Mouse (Mus musculus): ENCODE measurements at regions not wholly inside any gene's neighbourhood (a gene's known extent, or its start where the extent isn't known, plus 50 kb on each side); places are given as distances from the start of the nearest gene placed in this dataset.
A peak's percentile ranks its signal among the peaks of the same experiment; 100 is the strongest.

DNA sequence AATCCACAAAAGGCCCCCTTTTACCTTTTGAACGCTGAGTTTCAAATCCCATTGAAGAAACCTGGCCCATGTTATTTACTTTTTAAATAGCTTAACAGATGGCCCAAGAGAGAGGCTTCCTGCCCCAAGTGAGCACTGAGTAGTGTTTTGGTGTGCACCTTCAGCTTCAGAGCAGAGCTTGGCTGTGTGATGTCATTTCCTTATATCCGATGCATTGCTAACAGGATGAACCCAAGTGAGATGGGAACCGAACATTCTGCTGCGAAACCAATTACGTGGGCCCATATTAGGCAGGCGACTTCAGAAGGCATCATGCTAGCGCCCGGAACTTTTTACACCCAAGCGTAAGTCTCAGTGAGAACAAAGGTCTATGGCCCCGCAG, 373.2 kb downstream of the Cog6 start:
- no peak for DNase-seq (ENCODE audit: low read depth, low spot score)

DNA sequence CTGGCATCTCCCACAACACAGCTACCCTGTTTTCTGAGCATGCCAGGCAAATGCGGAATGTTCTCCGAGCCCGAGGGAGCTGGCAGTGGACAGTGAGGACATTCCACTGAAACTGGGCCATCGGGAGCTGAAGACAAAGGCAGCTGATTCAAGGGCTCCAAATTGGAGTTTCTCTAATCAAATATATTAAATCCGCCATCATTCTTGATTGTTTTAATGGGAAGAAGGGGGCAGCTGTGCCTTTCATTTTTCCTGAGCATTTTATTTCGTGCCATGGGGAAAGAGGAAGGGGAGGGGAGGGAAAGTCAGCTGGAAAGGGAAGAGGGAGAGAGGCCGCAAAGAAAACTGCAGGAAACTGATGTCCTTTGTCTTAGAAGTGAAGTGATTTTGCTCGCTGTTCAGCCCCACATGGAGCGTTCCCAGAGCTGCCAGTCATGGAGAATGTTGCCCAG, 373.9 kb downstream of the Cog6 start:
- no peak for DNase-seq (ENCODE audit: low read depth, low spot score)

GRCm38 (mm10) chr3:52641226-52642181, 373.4 kb downstream of the Foxo1 start:
- DNase-seq (ENCODE audit: low read depth, low spot score): no peak

DNA sequence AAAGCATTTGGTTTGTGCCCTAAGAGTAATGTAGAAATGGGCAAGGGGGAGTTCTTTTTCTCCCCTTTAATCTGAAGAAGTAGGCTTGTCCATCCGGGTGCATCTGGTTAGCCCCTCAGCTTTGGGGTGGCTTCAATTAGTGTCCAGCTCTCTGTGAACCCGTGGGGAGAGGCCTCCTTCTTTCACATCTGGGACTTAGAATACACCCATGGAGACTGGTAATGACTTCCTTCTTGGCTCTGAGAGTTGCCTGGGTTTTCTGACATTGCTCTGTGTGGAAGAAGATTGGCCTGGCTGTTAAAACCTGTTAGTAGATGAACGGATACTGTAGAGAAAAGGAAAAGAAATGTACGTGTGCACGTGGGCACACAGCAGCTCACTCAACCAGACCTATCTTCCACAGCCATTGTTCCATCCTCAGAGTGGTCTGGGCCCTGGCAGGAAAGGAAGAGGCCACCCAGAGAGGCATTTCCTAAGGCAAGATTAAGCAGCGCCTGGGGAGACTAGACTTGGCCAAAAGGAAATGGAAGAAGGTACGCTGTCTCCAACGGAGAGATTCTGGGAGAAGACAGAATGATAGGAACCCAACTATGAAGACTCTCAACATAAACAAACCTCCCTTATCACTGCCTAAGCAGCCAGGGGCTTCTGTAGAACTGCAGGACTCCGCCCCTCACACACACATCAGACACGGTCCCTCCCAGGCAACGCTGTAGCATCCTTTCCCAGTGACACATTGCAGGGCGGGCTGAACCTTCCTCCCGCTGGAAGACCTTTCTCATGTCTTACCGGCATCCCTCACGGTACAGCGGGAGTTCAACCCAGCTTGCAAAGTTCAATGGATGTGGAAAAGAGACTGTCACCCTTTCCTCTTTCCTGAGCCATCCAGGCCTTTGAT, 372.4 kb downstream of the Foxo1 start:
- DNase-seq (ENCODE audit: low read depth, low spot score): no peak

- no peak for DNase-seq (ENCODE audit: low read depth, low spot score)
These were observed 370.7 kb downstream of the Foxo1 start for GRCm38 (mm10) chr3:52638816-52639215.

DNA sequence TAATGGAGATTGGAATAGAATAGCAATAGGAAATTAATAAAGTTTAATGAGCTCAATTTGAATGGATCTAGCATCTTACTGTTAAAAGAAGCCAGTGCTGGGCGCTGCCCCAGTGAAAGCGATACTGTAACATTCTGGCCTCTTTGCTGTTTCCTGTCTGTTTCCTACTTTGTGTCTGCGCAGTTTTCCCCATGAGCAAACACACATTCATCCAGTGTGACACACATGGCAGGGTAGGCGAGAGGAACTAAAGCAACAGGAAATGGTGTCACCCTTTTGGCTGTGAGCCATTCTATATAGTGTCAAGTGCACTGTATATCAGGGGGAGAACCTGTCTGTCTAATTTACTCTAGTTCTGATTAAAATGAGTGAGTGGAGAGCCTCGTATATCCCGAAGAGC, 366.2 kb downstream of the Foxo1 start:
- DNase-seq (ENCODE audit: low read depth, low spot score): no peak

- no peak for DNase-seq (ENCODE audit: low read depth, low spot score)
These were observed 365.5 kb downstream of the Foxo1 start for GRCm38 (mm10) chr3:52633491-52634100.

DNA sequence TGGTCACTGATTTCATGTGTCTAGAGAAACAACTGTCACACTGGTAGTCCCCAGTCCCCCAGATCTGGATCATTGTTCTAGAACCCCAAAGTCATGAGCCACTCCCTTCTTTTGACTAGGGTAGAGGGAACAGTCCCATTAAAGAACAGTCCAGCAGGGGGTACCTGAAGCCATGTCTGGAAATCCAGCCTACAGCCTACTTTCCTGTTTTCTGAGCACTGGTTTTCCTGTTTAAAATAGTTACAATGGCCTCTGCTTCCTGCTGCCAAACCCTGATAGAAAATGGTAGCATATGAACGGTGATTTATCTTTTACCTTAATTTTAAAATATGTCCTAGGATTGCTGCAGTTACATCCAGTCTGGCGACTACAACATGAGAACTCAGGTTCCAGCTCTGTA, 364.5 kb downstream of the Foxo1 start:
- DNase-seq (ENCODE audit: low read depth, low spot score): no peak

- no peak for DNase-seq (ENCODE audit: low read depth, low spot score)
These were observed 362.1 kb downstream of the Foxo1 start for GRCm38 (mm10) chr3:52630209-52630608.

- DNase-seq (ENCODE audit: low read depth, low spot score): no peak
These were observed 357.0 kb downstream of the Foxo1 start for GRCm38 (mm10) chr3:52625125-52625524.

- DNase-seq (ENCODE audit: low read depth, low spot score): no peak
These were observed 354.4 kb downstream of the Foxo1 start for GRCm38 (mm10) chr3:52622530-52622929.

- no peak for DNase-seq (ENCODE audit: low read depth, low spot score)
These were observed 353.8 kb downstream of the Foxo1 start for GRCm38 (mm10) chr3:52621936-52622335.

DNA sequence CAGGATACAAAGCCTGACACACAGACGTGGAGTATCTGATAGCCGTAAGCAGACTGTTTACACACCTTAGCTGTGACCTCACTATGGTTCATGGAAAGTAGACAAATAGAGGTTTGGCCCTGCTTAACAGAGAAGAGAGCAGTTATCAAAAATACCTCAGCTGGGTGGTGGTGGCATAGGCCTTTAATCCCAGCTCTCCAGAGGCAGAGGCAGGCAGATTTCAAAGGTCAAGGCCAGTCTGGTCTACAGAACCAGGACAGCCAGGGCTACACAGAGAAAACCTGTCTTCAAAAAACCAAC, 350.7 kb downstream of the Foxo1 start:
- DNase-seq (ENCODE audit: low read depth, low spot score): no peak

GRCm38 (mm10) chr3:52618212-52618924, 350.2 kb downstream of the Foxo1 start:
- no peak for DNase-seq (ENCODE audit: low read depth, low spot score)

- no peak for DNase-seq (ENCODE audit: low read depth, low spot score)
These were observed 349.4 kb downstream of the Foxo1 start for GRCm38 (mm10) chr3:52617413-52618149.

DNA sequence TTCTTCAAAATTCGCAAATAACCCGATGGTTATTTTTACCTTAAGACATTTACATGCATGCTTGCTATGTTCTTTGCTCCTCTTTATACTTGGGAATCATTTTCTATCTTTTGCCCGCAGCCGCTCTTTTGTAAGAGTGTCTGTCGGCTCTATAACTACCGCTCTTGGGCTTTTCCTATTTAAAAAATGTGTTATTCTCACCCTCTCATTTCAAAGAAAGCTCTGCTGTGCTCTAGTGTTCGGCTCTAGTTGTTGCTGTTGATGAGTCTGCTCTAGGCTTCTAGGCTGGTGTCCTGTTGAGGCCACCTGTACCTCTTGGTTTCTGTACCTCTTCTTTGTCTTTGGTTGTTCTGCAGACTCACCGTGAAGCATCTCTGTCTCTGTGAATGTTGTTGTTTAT, 343.7 kb downstream of the Foxo1 start:
- no peak for DNase-seq (ENCODE audit: low read depth, low spot score)

DNA sequence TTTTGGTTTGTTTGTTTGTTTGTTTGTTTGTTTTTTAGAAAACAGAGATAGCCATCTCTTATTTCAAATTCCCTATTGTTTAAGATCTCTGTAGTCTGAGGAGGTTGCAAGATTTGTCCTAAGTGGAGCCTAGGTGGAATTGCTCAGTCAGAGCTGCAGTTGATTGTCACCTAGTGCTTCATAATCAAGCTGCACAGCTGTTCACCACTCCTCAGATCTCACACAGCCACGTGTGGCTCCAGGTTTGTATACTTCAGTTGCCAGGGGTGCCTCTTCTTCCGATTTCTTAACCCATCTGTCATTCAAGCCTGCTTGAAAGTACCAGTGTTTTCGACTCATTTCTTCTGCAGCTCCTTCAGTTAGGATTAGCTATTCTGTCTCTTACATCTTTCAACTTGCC, 342.3 kb downstream of the Foxo1 start:
- no peak for DNase-seq (ENCODE audit: low read depth, low spot score)

DNA sequence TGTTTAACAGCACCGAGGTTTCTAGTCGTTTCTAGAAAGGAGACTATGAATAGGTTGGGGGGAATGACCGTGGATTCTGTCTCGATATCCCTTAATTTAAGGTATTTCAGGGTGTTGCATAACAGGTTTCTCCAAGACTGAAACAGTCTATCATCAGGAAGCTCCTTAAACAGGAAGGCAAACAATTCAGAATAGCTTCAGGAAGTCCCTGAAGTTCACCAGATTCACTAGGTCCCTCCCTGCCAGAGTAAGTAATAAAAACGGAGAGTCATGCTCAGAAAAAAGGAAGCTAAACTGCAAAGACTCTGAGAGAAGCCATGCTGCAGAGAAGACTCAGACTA, 339.9 kb downstream of the Foxo1 start:
- DNase-seq (ENCODE audit: low read depth, low spot score): no peak

DNA sequence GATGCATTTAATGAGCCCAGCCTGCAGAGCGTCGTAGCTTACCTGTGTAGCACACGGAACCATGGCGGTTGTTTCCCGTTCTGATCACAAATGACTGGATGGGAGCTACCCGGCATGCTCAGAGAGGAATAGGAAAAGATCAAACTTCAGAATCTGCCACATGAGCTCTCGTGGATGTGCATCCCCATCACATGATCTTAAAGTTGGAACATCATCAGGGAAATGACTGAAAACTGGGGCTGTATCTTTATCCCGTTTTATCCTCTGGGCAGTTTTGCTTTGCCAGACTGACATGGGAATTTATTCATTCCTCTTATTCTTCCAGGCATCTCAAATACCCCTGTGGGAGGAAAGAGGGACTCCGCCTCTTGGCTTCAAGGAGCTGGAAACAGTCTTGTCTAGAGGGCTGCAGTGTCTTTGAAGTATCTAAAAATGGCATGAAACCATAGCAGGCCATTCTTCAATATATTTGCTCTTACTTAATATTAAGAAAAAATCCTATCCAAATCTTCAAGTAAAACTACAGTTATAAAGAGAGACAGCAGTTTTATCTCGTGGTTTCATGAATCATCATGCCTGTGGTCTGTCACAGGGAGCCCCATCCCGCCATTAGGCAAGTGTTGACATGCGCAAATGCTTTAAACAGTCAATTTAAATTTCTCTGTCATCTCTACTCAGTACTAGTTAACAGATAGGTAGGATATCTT, 339.4 kb downstream of the Foxo1 start:
- DNase-seq (ENCODE audit: low read depth, low spot score): no peak

DNA sequence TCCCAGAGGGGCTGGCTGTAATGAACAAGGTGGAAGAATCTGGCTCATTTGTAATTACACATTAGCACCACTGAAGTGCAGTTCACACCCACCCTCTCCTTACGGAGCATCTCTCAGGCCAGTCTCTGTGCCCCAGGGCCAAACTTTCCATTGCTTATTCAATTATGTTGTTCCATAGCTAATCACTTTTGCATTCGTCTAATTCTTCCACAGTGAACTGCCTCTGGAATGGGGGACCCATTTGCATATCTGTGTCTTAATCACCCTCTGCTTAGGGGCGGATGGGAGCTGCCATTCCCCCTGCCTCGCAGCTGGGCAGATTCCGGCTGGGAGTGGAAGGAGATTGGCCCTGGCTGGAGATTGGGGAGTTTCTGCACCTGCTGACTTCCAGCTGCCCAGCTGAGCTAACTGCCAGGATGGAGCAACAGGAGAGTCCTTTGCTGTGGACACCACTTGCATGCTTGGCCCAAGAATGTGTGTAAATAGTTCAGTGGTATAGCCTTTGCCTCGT, 337.2 kb downstream of the Foxo1 start:
- peak; percentile 16 for DNase-seq (ENCODE audit: low read depth, low spot score)

Measured in ES-CJ7 (cell line).